Mouse (Mus musculus) G1E (cell line): ENCODE results near the gene Cdca7l.

Experiments
- CTCF ChIP-seq: IDR thresholded peaks from 2 replicates; pipeline ENCODE4 v1.5.1; 2012; ENCODE audit warnings: low read depth, low read length, inconsistent platforms, mixed read lengths
- GATA1 ChIP-seq: IDR thresholded peaks from 2 replicates; pipeline ENCODE4 v1.6.1; 2012; ENCODE audit warnings: borderline replicate concordance, low read length, inconsistent platforms, mixed read lengths
- TAL1 ChIP-seq: conservative IDR thresholded peaks from 2 replicates; pipeline ENCODE4 v1.6.1; 2012; ENCODE audit warnings: low read depth, low read length, inconsistent platforms, mixed read lengths

DNA sequence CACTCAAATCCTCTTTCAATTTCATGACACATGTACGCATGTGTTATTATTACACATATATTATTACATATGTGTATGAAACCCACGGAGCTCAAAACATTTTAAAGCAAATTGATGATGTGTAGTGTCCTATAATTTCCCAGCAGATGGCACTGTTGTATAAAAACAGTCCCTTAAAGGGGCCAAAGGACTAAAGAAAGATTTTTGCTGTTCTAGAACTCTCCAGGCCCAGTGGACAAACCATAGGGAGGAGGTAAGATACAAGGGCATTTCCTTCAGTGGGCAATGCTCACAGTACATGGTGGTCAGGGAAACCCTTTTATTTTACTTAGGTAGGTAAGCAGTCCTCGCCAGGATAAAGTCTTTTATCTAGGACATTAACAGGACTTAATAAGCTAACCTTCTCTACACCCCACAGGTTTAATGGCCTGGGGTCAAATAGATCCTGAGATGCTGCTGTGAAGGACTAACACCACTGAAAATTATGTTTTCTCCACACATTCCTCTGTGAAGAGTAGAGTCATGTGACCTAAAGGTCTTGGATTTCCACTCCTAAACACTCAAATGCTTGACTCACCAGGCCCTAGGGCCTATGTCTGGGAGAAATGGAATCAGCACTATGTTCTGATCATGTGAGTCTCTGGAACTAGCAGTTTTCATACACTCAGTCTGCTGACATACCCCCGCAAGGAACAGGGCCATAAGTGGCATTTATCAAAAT is 16.2 kb downstream of the Cdca7l start:
- TF ChIP-seq TAL1 (no peak), GATA1 (no peak), CTCF (no peak)
